9 mouse cellular contexts compared by ENCODE assay signal in the genomic region with DNA sequence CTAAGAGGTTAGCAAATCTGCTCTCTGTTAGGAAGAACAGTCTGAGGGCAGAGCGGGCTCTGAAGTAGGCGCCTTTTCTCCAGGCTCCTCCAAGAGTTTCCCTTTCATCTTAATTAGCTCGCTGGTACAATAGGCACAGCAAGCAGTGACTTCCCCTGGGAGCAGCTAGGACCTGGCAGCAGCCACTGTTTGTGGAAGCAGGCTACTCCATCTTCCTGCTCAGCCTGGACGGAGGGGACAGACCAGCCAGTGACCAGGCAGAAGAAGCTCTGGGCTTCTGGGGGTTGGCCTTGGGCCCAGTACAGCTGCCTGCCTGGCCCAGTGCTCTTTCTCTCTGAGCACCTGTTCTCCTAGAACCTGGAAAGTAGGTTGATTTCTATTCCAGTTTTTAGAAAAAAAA.
DNase-seq lines count a peak whose midpoint lies in the region; ATAC-seq lines count a peak whose summit lies in the region.
"Had no signal": no experiment of that assay in that cellular context is flagged by ENCODE, and none has a peak within 500 bp of the region (broad histone marks: within the 10 kb centered on the region; RNA-seq: fewer than 3 reads in every experiment).

No protein-coding gene starts in this region.

- DNase-seq in adrenal gland, postnatal 14 days = peak; percentile 48
- DNase-seq in adrenal gland, adult 18-20 months (ENCODE audit: low spot score in 2 of 2) = no peak
- DNase-seq in left cerebral cortex, postnatal 4 days = peak; percentile 72
- DNase-seq in left cerebral cortex, postnatal 14 days (ENCODE audit: low spot score in 2 of 2) = no peak
- DNase-seq in kidney, postnatal 4 days = peak; percentile 41 to 54
- peak; percentile 46 for DNase-seq in retina, embryonic 14.5 days (ENCODE audit: low spot score)
- DNase-seq in right cerebral cortex, adult 18-20 months = no peak
- DNase-seq: thymus, postnatal 14 days had no signal

- intact Hi-C loops in left cerebral cortex, postnatal 4 days (cut with DNase I) = no loop called here
- intact Hi-C loops in left cerebral cortex, postnatal 14 days (cut with DNase I) = no loop called here

- ATAC-seq in activated CD4-positive, CD25-positive, alpha-beta regulatory T cell, adult 4 months = no peak

Comparison
In these comparisons a context has a peak if more than half of its experiments do, and no peak if none do; other contexts are left out.
1. DNase-seq: peak in adrenal gland, postnatal 14 days (single experiment), left cerebral cortex, postnatal 4 days (single experiment), kidney, postnatal 4 days (2 of 2) and retina, embryonic 14.5 days (single experiment); none in adrenal gland, adult 18-20 months (0 of 2), left cerebral cortex, postnatal 14 days (0 of 2) and right cerebral cortex, adult 18-20 months (single experiment).